28 mouse cellular contexts compared by ENCODE assay signal in the genomic region with DNA sequence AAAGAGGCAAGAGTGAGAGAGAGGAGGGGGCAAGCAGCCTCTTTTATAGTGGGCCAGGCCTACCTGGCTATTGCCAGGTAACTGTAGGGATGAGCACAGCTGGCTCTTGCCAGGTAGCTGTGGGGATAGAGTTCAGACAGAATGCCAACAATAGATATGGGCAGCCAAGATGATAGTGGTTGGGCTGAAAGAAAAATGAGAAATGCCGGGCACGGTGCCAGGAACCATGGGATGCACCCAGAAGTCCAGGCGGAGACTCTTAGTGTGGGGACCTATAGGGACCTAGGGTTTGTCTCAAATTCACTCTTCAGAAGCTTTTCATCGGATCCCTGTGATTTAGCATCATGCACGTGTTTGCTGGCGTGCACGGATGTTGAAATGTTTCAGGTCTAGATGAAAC. TPM values are rescaled to one million over a fixed set of nuclear protein-coding genes. Genes with fewer than 3 reads are reported as not detected.
DNase-seq lines count a peak whose midpoint lies in the region; ATAC-seq lines count a peak whose summit lies in the region.
"Had no signal": no experiment of that assay in that cellular context is flagged by ENCODE, and none has a peak within 500 bp of the region (broad histone marks: within the 10 kb centered on the region; RNA-seq: fewer than 3 reads in every experiment).

No protein-coding gene starts in this region.

- H3K4me2 ChIP-seq in hindbrain, embryonic 12.5 days (replicated peaks), result no peak overlapping the region
- H3K4me2 ChIP-seq: embryonic facial prominence, embryonic 15.5 days; heart, embryonic 12.5 days; hindbrain, embryonic 13.5 days; liver, embryonic 15.5 days; midbrain, embryonic 11.5 days had no signal

- no peak overlapping the region for H3K4me3 ChIP-seq in hindbrain, embryonic 12.5 days
- H3K4me3 ChIP-seq: embryonic facial prominence, embryonic 15.5 days; heart, embryonic 12.5 days; hindbrain, embryonic 13.5 days; left cerebral cortex, adult 2 months; limb, embryonic 10.5 days; liver, embryonic 15.5 days had no signal

- no peaks in the 10 kb centered on the region for H3K9me3 ChIP-seq in hindbrain, embryonic 12.5 days (replicated peaks)
- H3K9me3 ChIP-seq: embryonic facial prominence, embryonic 15.5 days; heart, embryonic 12.5 days; hindbrain, embryonic 13.5 days; limb, embryonic 10.5 days; liver, embryonic 15.5 days had no signal

- DNase-seq in left cerebral cortex, postnatal 4 days, result peak; percentile 37
- no peak for DNase-seq in left cerebral cortex, adult 8-10 months (ENCODE audit: low spot score in 2 of 2)
- DNase-seq in NIH3T3 (ENCODE audit: low read depth), result peak; percentile 10
- peak; percentile 30 to 39 for DNase-seq in cerebellum, adult 18-20 months
- DNase-seq in cerebellum, postnatal 25 days, result peak; percentile 34 to 63
- no peak for DNase-seq in right cerebral cortex, postnatal 14 days
- DNase-seq: adrenal gland, postnatal 10 days; gastrocnemius, postnatal 14 days; heart, adult 18-20 months; heart, postnatal 14 days; kidney, adult 18-20 months; liver; right cerebral cortex, postnatal 25 days; spleen, adult 18-20 months; thymus, postnatal 14 days had no signal

- intact Hi-C loops in left cerebral cortex, postnatal 4 days (cut with DNase I), result no loop called here

- no peak for ATAC-seq in hindbrain, embryonic 12.5 days (ENCODE audit: low FRiP score)
- ATAC-seq: forebrain, embryonic 16.5 days; inflammation-experienced regulatory T-cells, adult 6 months had no signal

- 93% methylated on average over 7 of the region's 7 CpGs for WGBS in hindbrain, embryonic 12.5 days

- no peaks in the 10 kb centered on the region for H3K36me3 ChIP-seq in hindbrain, embryonic 12.5 days
- H3K36me3 ChIP-seq: embryonic facial prominence, embryonic 15.5 days; heart, embryonic 12.5 days; hindbrain, embryonic 13.5 days; limb, embryonic 10.5 days; liver, embryonic 15.5 days had no signal

- no peak overlapping the region for H3K9ac ChIP-seq in hindbrain, embryonic 12.5 days
- H3K9ac ChIP-seq: embryonic facial prominence, embryonic 15.5 days; heart, embryonic 12.5 days; hindbrain, embryonic 13.5 days; liver, embryonic 15.5 days had no signal

- H3K27ac ChIP-seq in hindbrain, embryonic 12.5 days, result no peak overlapping the region
- H3K27ac ChIP-seq: embryonic facial prominence, embryonic 15.5 days; hindbrain, embryonic 13.5 days; kidney, postnatal 0 days; left cerebral cortex, adult 2 months; limb, embryonic 10.5 days; liver, embryonic 15.5 days had no signal

- H3K27me3 ChIP-seq in hindbrain, embryonic 12.5 days, result peaks cover 18% of the 10 kb centered on the region

- peaks cover 3% of the 10 kb centered on the region; the same call in 1 of the 2 replicates for H3K4me1 ChIP-seq in hindbrain, embryonic 12.5 days
- H3K4me1 ChIP-seq: liver, embryonic 15.5 days had no signal

RNA-seq across cellular contexts. Expression of gene Epb41l3, which starts 6.8 kb away (rescaled TPM):
- 10 to 100 TPM; 80.3 to 94.5 TPM for total RNA-seq in left cerebral cortex, postnatal 4 days (2021)
- total RNA-seq in left cerebral cortex, adult 8-10 months (2022), result 100 to 1,000 TPM; 229 to 246 (median 235) TPM
- polyA plus RNA-seq in hindbrain, embryonic 12.5 days (2016; fragmentation: Nextera tagmentation; extraction: Ambion mirVana), result 104 and 118 TPM in 2 replicates
- total RNA-seq: MEL; neutrophil, adult 5-6 weeks had no signal

Comparison
In these comparisons a context has a peak if more than half of its experiments do, and no peak if none do; other contexts are left out.
1. DNase-seq: peak in left cerebral cortex, postnatal 4 days (single experiment), NIH3T3 (single experiment), cerebellum, adult 18-20 months (2 of 2) and cerebellum, postnatal 25 days (2 of 2); none in left cerebral cortex, adult 8-10 months (0 of 2) and right cerebral cortex, postnatal 14 days (single experiment).